Mouse (Mus musculus): ENCODE results near the gene Slc6a6. TPM values are rescaled to one million over a fixed set of nuclear protein-coding genes. Genes with fewer than 3 reads are reported as not detected.

The Slc6a6 gene
- polyA plus RNA-seq, 1 experiment from 2014 or later, result 60.0 TPM

DNA sequence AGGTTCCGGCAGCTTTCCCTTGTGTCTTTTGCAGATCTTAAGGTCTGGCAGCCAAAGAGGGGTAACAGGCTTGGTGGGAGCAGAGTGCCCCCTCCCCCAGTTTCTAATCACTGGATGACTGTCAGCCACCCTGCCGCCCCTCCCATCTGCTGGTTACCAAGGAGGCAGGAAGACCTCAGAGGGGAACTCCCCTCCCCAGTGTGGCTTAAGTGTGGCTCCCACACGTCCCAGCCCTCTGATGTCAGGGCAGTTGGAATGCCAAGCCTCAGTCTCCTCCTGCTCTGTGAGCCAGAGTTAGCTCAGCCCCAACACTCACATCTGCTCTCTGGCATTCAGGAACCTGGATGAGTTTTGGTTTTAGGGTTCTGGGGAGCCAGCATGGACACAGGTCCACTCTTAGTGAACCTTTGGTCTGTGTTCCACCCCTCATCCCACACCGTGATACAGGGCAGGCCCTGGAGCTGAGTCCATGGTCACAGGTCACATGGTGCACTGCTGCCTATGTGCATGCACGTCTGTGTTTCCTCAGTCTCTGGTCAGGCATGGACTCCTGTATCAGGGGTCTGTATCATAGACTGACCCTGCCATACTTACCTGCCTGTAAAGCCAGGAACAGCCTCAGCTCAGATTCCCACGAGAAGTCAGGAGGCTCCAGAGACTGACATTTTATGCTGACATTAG, 45.2 kb downstream of the Slc6a6 start:
- no peak for ATAC-seq (ENCODE audit: extremely low read depth, insufficient number of reproducible peaks, low FRiP score, low TSS enrichment)
- Histone ChIP-seq H3K4me3 (no peak overlapping the region), H3K9ac (0 out of 2 replicates have a peak overlapping the region, but pooled peaks have one; percentile 42), H3K27me3 (replicated peaks) (0 out of 2 replicates have a peak, but pooled peaks cover 3% of the 10 kb centered on the region), H3K36me3 (peaks cover 78% of the 10 kb centered on the region), H3K27ac (replicated peaks) (peak overlapping the region; percentile 56), H3K4me1 (peaks cover 36% of the 10 kb centered on the region), H3K4me2 (no peak overlapping the region), H3K9me3 (no peaks in the 10 kb centered on the region)
- WGBS, result 42% methylated on average over 6 of the region's 6 CpGs

DNA sequence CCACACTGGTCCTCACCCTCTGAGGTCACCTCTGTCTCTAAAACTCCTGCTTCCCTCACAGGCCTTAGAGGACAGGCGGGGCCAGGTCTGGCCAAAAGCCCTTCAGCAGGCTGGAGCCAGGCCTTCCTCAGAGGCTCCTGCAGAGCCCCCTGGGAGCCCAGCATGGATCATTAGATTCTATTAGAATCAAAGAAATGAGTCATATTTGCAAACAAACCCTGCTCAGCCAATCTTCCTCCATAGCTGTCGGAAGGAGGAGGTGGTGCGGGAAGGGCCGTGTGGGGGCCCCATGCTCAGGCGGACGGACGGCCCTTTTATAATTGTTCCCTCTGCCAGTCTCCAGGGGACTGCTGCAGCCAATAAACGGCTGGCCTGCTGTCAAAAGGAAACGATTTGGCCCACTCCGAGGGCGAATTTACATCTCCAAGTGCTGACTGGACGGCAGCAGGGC, 45.8 kb downstream of the Slc6a6 start:
- WGBS, result 39% methylated on average over 12 of the region's 12 CpGs
- H3K9me3 ChIP-seq, result no peaks in the 10 kb centered on the region
- H3K4me3 ChIP-seq, result no peak overlapping the region
- peaks cover 77% of the 10 kb centered on the region for H3K36me3 ChIP-seq
- no peak overlapping the region for H3K9ac ChIP-seq
- no peak overlapping the region for H3K4me2 ChIP-seq
- peak overlapping the region; percentile 56 for H3K27ac ChIP-seq (replicated peaks)
- no peak; the same call in 1 of the 2 replicates for ATAC-seq (ENCODE audit: extremely low read depth, insufficient number of reproducible peaks, low FRiP score, low TSS enrichment)
- H3K27me3 ChIP-seq (replicated peaks), result 0 out of 2 replicates have a peak, but pooled peaks cover 3% of the 10 kb centered on the region
- H3K4me1 ChIP-seq, result peaks cover 36% of the 10 kb centered on the region

- peaks cover 6% of the 10 kb centered on the region; the same call in 1 of the 2 replicates for H3K27me3 ChIP-seq (replicated peaks)
- 81% methylated on average over 11 of the region's 11 CpGs for WGBS
- no peak overlapping the region for H3K4me2 ChIP-seq
- H3K4me1 ChIP-seq, result peaks cover 46% of the 10 kb centered on the region
- peaks cover 77% of the 10 kb centered on the region for H3K36me3 ChIP-seq
- no peak overlapping the region for H3K4me3 ChIP-seq
- ATAC-seq (ENCODE audit: extremely low read depth, insufficient number of reproducible peaks, low FRiP score, low TSS enrichment), result no peak
- H3K27ac ChIP-seq (replicated peaks), result no peak overlapping the region
- no peak overlapping the region for H3K9ac ChIP-seq
- no peaks in the 10 kb centered on the region for H3K9me3 ChIP-seq
These were observed 48.3 kb downstream of the Slc6a6 start for GRCm38 (mm10) chr6:91732138-91732537.

- WGBS, result 56% methylated on average over 5 of the region's 5 CpGs
- Histone ChIP-seq H3K4me3 (no peak overlapping the region), H3K36me3 (peaks cover 96% of the 10 kb centered on the region), H3K9me3 (no peaks in the 10 kb centered on the region), H3K27ac (replicated peaks) (peak overlapping the region; percentile 49), H3K4me1 (peaks cover 31% of the 10 kb centered on the region), H3K4me2 (no peak overlapping the region), H3K9ac (no peak overlapping the region), H3K27me3 (replicated peaks) (peaks cover 6% of the 10 kb centered on the region; the same call in 1 of the 2 replicates)
- peak; percentile 9; the same call in 1 of the 2 replicates for ATAC-seq (ENCODE audit: extremely low read depth, insufficient number of reproducible peaks, low FRiP score, low TSS enrichment)
These were observed 52.6 kb downstream of the Slc6a6 start for GRCm38 (mm10) chr6:91736471-91736870.

GRCm38 (mm10) chr6:91737451-91737850, 53.6 kb downstream of the Slc6a6 start:
- WGBS, result 82% methylated on average over 7 of the region's 7 CpGs
- no peak for ATAC-seq (ENCODE audit: extremely low read depth, insufficient number of reproducible peaks, low FRiP score, low TSS enrichment)
- H3K36me3 ChIP-seq, result peaks cover 97% of the 10 kb centered on the region
- no peaks in the 10 kb centered on the region for H3K9me3 ChIP-seq
- H3K27me3 ChIP-seq (replicated peaks), result peaks cover 6% of the 10 kb centered on the region; the same call in 1 of the 2 replicates
- H3K27ac ChIP-seq (replicated peaks), result no peak overlapping the region
- no peak overlapping the region for H3K4me2 ChIP-seq
- H3K4me3 ChIP-seq, result no peak overlapping the region
- peaks cover 31% of the 10 kb centered on the region for H3K4me1 ChIP-seq
- H3K9ac ChIP-seq, result no peak overlapping the region; the same call in 1 of the 2 replicates

DNA sequence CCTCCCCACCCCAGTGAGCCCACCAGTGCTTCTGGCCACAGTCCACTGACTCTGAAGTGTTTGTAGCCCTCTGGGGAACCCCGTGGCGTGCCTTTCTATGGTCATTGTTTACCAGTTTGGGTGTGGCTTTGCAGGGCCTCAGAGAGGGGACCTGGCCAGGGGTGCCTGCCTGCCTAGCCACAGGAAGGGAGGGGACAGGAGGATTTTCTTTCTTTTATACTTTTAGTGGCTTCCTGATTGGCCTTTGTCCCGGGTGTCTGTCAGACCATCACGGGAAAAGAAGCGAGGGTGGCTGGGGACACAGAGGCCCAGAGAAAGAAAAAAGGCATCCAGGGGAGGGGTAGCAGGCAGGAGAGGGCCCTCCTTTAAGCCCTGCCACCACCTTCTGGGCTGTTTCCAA, 54.2 kb downstream of the Slc6a6 start:
- WGBS, result 68% methylated on average over 5 of the region's 5 CpGs
- Histone ChIP-seq H3K27ac (replicated peaks) (no peak overlapping the region), H3K36me3 (peaks cover 97% of the 10 kb centered on the region)

DNA sequence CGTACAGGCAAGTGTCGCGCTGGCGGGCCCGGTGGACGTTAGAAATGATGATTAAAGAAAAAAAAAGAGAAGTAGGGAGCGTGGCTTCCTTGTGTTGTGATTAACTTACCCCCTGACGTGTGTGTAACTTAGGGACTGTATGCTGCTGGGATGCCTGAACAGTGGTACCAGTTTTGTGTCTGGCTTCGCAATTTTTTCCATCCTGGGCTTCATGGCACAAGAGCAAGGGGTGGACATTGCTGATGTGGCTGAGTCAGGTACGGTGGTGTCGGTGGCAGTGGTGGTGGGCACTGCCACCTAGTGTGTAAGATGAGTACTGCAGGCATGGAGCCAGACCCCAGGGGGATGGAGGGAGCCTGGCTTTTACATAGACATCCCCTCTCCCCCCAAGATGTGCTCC, 57.2 kb downstream of the Slc6a6 start:
- peaks cover 91% of the 10 kb centered on the region for H3K36me3 ChIP-seq
- no peak overlapping the region for H3K4me2 ChIP-seq
- ATAC-seq (ENCODE audit: extremely low read depth, insufficient number of reproducible peaks, low FRiP score, low TSS enrichment), result no peak
- no peaks in the 10 kb centered on the region; the same call in 1 of the 2 replicates for H3K27me3 ChIP-seq (replicated peaks)
- H3K9me3 ChIP-seq, result no peaks in the 10 kb centered on the region
- 66% methylated on average over 11 of the region's 11 CpGs for WGBS
- no peak overlapping the region for H3K9ac ChIP-seq
- H3K4me3 ChIP-seq, result no peak overlapping the region
- no peak overlapping the region for H3K27ac ChIP-seq (replicated peaks)
- peaks cover 29% of the 10 kb centered on the region for H3K4me1 ChIP-seq

More for the DNA sequence above, 54.2 kb downstream of the Slc6a6 start:
- ATAC-seq (ENCODE audit: extremely low read depth, insufficient number of reproducible peaks, low FRiP score, low TSS enrichment), result 0 out of 2 replicates have a peak, but pooled peaks have one; percentile 16
- no peaks in the 10 kb centered on the region for H3K9me3 ChIP-seq
- peaks cover 31% of the 10 kb centered on the region for H3K4me1 ChIP-seq
- H3K27me3 ChIP-seq (replicated peaks), result peaks cover 6% of the 10 kb centered on the region; the same call in 1 of the 2 replicates
- H3K4me3 ChIP-seq, result no peak overlapping the region
- H3K4me2 ChIP-seq, result no peak overlapping the region
- no peak overlapping the region for H3K9ac ChIP-seq

GRCm38 (mm10) chr6:91742466-91742865, 58.6 kb downstream of the Slc6a6 start:
- H3K9me3 ChIP-seq, result no peaks in the 10 kb centered on the region
- peaks cover 15% of the 10 kb centered on the region for H3K4me1 ChIP-seq
- no peak for ATAC-seq (ENCODE audit: extremely low read depth, insufficient number of reproducible peaks, low FRiP score, low TSS enrichment)
- peaks cover 90% of the 10 kb centered on the region for H3K36me3 ChIP-seq
- H3K27me3 ChIP-seq (replicated peaks), result no peaks in the 10 kb centered on the region; the same call in 1 of the 2 replicates
- 84% methylated on average over 3 of the region's 3 CpGs for WGBS
- no peak overlapping the region for H3K9ac ChIP-seq
- H3K4me3 ChIP-seq, result no peak overlapping the region
- no peak overlapping the region for H3K4me2 ChIP-seq
- no peak overlapping the region for H3K27ac ChIP-seq (replicated peaks)

DNA sequence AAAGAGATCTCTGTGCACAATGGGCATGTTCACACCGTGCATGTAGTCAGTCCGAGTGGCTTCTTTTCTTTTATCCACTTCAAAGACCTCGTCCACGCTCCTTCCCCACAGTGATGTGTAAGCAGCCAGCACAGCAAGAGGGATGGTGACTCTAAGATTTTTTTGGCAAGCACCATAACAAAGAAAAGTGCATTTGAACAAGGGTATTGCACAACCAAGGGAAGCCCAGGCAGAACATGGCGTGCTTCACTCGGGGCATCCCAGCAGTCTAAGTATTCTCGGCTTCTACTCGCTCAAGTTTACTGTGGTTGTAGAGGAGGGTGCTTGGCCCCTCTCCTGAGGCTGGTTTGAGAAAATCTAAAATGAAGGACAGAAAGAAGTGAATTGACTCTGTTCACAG, 59.1 kb downstream of the Slc6a6 start:
- Histone ChIP-seq H3K27me3 (replicated peaks) (no peaks in the 10 kb centered on the region), H3K27ac (replicated peaks) (no peak overlapping the region), H3K9me3 (no peaks in the 10 kb centered on the region), H3K4me1 (peaks cover 10% of the 10 kb centered on the region), H3K4me2 (no peak overlapping the region), H3K36me3 (peaks cover 90% of the 10 kb centered on the region), H3K9ac (no peak overlapping the region), H3K4me3 (no peak overlapping the region)
- ATAC-seq (ENCODE audit: extremely low read depth, insufficient number of reproducible peaks, low FRiP score, low TSS enrichment), result no peak
- WGBS, result 91% methylated on average over 8 of the region's 8 CpGs

- no peak for ATAC-seq (ENCODE audit: extremely low read depth, insufficient number of reproducible peaks, low FRiP score, low TSS enrichment)
- H3K36me3 ChIP-seq, result peaks cover 90% of the 10 kb centered on the region
- 54% methylated on average over 4 of the region's 4 CpGs for WGBS
These were observed 60.0 kb downstream of the Slc6a6 start for GRCm38 (mm10) chr6:91743886-91744285.

GRCm38 (mm10) chr6:91745246-91745645, 61.4 kb downstream of the Slc6a6 start:
- no peak for ATAC-seq (ENCODE audit: extremely low read depth, insufficient number of reproducible peaks, low FRiP score, low TSS enrichment)
- H3K4me2 ChIP-seq, result no peak overlapping the region
- H3K4me1 ChIP-seq, result 0 out of 2 replicates have a peak, but pooled peaks cover 3% of the 10 kb centered on the region
- H3K9ac ChIP-seq, result no peak overlapping the region
- no peaks in the 10 kb centered on the region for H3K9me3 ChIP-seq
- peaks cover 88% of the 10 kb centered on the region for H3K36me3 ChIP-seq
- no peaks in the 10 kb centered on the region for H3K27me3 ChIP-seq (replicated peaks)
- H3K4me3 ChIP-seq, result no peak overlapping the region
- no peak overlapping the region for H3K27ac ChIP-seq (replicated peaks)
- 79% methylated on average over 3 of the region's 3 CpGs for WGBS

More at GRCm38 (mm10) chr6:91743886-91744285, 60.0 kb downstream of the Slc6a6 start:
- no peak overlapping the region for H3K4me2 ChIP-seq
- H3K4me1 ChIP-seq, result 0 out of 2 replicates have a peak, but pooled peaks cover 3% of the 10 kb centered on the region
- no peak overlapping the region for H3K4me3 ChIP-seq
- no peak overlapping the region for H3K9ac ChIP-seq
- H3K9me3 ChIP-seq, result no peaks in the 10 kb centered on the region
- no peak overlapping the region for H3K27ac ChIP-seq (replicated peaks)
- H3K27me3 ChIP-seq (replicated peaks), result no peaks in the 10 kb centered on the region

All from heart, embryonic 13.5 days (tissue).